Mouse (Mus musculus): ENCODE measurements around the gene Slc28a1.

Gene Slc28a1

DNA sequence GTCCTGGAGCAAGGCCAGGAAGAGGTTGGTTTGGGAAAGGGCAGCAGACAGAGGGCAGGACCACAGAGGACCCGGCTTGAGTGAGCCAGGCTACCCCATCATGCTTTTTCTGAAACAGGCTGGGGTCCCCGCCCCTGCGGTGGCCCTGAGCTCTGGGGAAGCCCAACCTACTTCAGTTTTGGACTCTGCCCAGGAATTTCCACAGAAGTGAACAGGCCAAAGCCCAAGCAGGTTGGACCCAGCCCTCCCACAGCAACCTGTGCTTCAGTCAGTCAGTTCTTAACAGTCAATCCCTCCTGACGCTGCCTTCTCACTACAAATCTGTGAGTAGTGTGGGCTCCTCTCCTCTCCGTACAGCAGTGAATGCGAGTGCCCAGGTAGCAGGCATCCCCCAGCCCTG is at the start of gene Slc28a1:
Gene Slc28a1 (plus strand): TSS at position 245 of the 400 bp plus-strand sequence.
- no peak for DNase-seq (ENCODE audit: low spot score)

DNA sequence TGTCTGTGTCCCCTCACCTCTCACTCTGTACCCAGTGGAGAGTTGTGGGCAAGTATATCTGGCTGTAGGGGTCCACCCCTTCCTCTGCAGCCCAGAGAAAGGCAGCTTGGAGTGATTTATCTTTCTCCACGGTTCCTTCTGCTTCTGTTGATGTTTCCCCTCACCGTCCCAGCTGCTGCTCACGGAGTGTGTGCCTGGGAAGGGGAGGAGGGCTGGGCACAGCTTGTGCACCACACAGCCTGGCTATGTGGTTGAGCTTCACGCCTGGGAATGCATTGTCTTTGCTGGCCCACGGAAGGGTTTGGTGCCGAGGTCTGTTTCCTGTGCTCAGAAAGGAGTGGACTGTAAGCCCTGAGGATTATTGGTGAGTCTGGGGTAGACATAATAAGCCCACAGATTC is 47.9 kb upstream of the Slc28a1 start:
- no peak for DNase-seq (ENCODE audit: low spot score)

DNA sequence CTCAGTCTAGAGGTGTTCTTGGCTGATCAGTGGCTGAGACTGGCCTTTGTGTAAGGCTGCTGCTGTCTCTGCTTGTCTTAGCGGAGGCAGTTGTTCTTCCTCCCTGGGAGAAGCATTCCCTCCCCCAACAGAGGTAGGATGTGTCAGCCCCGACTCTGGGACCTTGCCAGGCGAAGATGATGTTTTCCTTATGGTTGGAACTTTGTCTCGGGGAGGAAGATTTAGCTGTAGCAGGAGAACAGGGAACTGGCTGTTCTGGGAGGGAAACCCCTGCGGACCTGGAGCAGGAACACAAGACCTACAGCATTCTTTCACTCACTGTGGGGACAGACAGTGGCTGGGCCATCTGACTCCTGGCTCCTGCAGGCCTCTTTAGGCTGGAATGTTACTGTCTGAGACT is 42.1 kb upstream of the Slc28a1 start:
- no peak for DNase-seq (ENCODE audit: low spot score)

DNA sequence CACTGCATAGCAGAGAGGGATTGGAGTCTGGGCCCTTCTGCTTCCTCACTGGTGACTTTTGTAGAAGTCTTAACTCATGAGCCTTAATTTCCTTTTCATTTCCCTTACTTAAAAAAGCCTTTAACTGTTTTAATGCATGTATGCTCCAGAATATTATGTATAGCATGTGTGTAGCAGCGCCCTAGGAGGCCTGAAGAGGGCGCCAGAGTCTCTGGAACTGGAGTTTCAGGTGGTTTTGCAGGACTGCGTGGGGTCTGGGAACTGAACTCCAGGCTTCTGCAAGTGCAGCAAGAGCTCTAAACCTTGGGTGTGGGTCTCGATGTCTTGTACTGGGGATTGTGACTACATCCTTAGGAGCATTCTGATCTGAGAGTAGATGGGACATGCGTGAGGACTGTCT is 41.3 kb upstream of the Slc28a1 start:
- DNase-seq (ENCODE audit: low spot score), result no peak

DNA sequence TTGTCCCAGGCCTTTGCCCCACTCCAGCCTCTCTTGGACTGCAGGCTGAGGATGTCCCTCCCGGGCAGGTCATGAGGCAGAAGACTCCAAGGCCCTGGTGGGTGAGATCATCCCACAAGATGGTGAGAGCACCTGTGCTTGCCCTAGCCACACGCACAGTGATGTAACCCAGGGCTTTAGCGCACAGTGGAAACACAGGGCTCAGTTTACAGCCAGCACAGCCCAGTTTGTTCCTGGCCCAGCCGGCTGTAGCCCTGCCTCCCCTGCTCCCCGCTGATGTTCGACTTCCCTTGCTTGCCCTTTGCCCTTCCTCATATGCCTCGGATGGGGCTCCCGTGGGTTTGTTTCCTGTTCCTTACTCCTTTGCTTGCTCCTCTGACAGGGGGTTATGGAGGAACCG is 40.1 kb upstream of the Slc28a1 start:
- DNase-seq (ENCODE audit: low spot score), result no peak

DNA sequence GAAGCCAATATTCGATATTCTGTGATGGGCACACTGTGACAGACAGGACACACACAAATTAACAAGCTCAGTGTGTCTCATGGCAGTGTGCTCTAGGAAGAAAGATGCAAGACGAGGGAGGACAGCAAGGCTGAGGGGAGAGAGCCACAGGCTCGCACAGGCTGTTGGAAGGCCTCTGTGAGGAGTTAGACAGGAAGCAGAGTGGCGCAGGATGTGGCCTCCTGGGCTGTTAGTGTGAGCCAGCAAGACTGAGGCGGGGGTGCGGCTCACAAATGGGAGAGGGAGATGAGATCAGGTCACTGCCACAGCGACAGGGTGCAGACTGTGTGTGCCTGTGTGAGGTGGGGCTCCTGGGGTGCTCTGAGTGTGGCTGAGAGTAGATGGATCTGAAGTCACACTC is 39.3 kb upstream of the Slc28a1 start:
- peak; percentile 12 for DNase-seq (ENCODE audit: low spot score)

DNA sequence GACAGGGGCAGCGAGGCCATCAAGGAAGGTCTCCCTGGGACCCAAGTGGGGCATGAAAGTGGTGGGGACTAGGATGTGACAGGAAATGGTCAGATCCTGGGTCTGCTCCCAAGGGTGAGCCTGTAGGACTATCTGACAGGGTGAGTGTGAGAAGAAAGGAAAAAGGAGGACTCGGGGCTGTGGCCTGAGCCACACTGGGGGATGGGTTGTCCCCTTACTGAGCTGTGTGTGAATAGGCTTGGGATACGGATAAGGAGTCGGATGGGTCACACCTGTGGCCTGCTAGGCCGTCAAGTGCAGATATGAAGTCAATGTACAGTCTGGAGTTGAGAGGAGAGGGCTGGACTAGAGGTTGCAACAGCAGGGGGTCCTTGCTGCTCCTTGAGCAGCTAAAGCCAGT is 38.9 kb upstream of the Slc28a1 start:
- no peak for DNase-seq (ENCODE audit: low spot score)

DNA sequence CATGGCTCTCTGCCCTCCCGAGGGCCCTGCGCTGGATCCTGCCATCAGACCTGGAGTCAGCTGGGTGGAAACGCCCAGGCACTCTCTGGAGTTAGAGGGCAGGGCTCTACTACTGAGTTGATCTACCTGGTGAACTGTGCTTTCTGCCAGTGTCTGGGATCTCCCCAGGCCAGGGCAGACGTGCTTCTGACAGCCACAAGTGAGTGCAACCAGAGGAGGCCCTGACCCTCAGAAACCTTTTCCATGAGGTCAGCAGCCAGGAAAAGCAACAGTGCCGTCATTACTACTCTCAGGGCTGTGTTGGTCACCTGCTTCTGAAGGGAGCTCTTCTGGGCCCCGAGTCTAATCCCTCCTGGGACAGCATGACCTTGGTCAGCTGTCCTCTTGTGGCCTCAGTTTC is 37.6 kb upstream of the Slc28a1 start:
- no peak for DNase-seq (ENCODE audit: low spot score)

DNA sequence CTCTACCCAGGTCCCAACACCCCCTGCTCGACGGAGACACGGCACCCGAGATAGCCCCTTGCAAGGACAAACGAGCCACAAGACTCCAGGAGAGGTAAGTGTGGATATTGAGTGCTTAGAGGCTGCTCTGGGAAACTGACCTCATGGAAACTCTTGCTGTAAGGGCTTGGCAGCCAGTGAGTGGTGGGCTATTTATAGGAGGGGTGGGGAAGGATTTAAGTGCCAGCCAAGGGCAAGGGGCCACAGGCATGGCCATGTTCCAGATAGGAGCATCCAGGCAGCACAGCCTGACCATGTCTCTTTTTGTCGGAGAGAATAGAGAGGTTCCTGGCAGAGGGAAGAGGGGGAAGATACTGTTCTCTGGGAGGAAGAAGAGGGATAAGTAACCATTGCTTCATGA is 35.9 kb upstream of the Slc28a1 start:
- DNase-seq (ENCODE audit: low spot score), result no peak

DNA sequence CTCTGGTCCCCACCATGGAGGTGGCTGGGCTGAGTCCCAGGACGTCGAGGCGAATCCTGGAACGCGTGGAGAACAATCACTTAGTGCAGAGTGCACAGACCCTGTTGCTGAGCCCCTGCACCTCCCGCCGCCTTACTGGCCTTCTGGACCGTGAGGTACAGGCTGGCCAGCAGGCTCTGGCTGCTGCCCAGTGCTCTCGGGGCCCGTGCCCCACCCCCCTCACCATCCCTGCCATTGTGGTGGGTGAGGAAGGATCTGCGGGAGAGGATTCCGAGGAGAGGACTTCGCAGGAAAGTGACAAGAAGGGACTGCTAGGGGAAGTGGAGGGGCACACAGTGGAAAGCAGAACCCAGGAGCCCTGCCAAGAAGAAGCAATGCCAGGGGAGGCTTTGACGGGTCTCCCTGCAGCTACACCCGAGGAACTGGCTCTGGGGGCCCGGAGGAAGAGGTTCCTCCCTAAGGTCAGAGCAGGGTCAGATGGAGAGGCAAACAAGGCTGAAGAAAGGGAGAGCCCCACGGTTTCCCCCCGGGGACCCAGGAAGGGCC is 21.1 kb upstream of the Slc28a1 start:
- no peak for DNase-seq (ENCODE audit: low spot score)

DNA sequence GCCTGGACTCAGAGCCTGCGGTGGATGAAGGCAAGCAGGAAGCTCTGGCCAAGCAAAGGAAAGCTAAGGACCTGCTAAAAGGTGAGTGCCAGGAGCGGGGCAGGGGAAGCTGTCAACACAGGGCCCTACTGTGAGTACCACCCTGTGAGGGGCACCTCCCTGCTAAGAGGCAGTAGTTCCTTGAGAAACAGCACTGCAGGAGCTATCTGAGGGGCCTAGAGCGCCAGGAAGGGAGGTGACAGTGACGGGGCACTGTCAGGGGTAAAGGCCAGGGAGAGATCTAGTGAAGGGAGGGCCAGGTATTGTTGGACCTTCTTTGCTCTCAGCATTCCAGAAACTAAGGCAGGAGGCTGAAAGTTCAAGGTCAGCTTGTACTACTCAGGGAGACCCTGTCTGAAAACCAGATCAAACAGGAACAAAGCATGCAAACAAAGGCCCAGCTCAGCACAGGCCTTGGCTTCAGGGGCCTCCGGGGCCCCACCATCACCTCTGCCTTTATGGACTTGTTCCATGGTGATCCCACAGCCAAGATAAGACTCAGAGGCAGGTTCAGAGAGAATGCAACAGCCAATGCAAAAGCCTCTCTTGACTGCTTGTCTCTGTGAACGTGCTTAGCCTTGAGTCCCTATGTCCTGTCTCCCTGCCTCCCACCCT is 20.4 kb upstream of the Slc28a1 start:
- no peak for DNase-seq (ENCODE audit: low spot score)

DNA sequence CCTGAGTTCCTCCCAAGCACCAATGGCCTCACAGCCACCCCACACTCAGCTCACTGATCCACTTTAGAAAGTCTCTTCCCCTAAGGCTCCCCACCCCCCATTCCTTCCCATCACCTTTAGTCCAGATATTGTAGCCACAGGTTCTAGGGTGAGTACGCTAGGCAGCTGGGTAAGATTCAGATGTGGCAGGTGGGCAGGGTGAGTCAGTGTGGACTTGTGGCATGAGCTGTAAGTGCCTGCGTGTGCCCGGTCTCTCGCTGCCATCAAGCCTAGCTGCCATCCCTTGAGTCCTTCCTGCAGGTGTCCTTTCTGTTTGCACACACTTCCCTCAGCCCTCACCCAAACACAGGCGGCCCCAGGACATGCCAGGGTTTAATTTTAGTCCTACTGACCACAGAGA is 14.3 kb upstream of the Slc28a1 start:
- DNase-seq (ENCODE audit: low spot score), result no peak

DNA sequence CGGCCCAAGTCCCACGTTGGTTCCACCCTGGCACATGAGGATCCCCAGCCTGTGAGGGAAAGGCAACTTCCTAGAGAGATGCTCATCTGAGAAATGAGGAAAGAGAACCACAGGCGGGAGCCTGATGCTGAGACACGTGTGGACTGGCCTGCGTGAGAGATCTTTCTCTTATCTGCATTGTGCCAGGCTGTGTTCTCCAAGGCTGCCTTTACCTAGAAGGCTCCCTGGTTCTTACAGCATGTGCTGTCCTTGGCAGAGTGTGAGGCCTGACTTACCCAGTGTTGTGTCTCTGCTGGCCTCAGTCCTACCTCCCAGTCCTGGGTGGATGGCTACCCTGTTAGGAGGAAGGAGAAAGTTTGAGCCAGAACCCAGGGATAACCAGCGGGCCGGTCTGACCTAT is 11.7 kb upstream of the Slc28a1 start:
- DNase-seq (ENCODE audit: low spot score), result no peak

DNA sequence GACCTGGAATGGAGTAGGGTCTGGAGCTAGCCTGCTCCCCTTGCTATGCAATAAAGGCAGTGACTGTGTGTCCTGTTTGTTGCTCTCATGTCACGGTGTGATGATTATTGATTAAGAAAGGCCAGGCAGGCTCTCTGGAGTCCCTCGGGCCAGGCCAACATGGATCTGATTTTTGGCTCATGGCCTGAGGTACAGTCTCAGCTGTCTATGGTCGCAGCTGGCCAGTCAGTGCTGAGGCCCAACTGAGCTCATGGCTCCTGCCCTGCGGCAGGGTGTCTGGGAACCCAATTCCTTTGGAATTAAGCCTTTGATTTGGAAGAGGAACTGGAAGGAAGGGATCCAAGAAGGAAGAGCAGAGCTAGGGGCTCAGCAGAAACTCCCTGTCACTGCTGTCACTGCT is 9.1 kb upstream of the Slc28a1 start:
- no peak for DNase-seq (ENCODE audit: low spot score)

DNA sequence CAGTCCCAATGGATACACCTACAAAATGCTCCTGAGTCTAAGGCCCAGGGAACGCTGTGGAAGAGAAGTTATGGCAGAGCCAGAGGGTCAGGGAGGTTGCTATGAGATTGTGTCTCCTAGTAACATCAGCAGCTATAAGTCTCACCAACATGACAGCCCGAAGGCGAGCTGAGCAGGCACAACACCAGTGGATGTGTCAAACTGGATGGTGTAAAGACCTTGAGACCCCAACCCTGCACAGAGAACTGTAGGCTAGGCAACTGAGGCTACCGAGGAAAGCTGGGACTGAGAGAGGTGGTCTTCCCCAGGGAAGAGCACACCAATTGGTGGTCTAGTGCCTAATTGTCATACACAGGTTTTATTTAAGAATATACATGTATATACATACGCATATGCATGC is 6.4 kb upstream of the Slc28a1 start:
- no peak for DNase-seq (ENCODE audit: low spot score)

DNA sequence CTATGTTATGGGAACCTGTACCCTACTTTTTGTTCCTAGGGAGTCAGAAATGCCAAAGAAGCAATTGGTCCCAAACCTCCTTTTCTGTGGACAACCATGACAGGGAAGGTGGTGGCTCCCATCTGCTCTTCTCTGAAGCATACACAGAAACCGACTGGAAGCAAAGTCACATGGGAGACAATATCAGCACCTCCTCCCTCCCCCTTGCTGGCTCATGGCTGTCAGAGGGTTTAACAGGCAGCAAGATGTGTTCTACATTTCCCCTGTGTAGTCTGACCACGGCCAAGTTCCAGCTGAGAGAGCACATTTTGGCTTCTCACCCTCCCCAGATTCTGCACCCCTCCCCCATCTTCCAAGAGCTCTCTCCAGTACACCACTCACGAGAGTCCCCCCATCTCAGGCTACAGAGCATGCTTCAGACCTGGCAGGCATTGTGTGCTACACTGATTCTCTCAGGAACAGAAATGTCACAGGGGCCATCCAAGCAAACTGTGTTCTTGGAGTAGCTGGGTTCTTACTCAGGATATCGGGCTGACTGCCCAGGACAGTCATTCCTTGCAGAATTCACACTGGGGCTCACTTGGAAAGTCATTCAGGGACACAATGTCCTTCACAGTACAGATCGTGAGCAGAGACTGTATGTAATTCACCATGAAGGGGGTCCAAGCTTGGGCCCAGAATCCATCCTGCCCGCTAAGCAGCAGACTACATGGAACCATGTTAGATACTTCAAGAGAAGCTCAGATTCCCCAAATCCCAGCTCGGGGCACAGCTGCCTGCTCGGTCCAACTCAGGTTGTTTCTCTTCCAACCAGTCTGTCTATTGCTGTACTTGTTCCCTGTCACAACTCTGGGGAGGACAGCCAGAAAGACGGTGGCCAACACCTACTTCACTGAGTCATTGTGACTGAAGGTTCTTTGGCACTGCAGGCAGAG is 4.6 kb upstream of the Slc28a1 start:
- DNase-seq (ENCODE audit: low spot score), result no peak

DNA sequence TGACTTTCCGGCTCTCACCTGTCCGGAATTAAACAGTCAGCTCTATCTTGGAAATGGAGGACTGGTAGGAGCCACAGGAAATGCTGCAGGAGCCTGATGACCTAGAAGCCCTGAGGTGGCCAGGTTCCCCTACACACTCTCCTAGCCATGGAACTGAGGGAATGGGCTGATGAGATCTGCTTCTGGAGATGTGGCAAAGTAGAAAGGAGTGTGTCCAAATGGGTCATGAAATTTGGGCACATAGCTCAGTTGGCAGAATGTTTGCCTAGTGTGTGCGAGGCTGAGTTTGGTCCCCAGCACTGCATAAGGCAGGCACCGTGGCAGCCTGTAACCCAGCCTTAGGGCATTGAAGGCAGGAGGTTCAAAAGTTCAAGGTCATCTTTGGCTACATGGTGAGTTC is 3.8 kb upstream of the Slc28a1 start:
- DNase-seq (ENCODE audit: low spot score), result no peak

DNA sequence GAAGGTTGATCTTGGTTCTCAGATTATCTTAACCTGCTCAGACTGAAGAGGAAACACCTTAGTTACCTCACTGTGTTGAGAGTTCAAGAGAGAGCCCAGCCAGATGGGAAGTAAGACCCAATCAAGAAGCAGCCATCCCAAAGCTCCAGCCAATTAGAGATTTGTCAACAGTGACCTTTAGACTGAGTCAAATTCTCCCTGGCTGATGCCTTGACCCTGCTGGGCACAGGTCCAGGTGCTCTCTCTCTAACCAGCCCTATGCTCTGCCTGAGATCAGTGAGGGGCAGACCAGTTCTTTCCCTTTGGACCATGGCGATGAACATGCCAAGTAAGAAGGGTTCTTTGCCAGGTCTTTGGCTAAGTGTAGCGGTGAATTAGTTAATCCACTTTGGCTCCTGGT is 2.9 kb upstream of the Slc28a1 start:
- no peak for DNase-seq (ENCODE audit: low spot score)

DNA sequence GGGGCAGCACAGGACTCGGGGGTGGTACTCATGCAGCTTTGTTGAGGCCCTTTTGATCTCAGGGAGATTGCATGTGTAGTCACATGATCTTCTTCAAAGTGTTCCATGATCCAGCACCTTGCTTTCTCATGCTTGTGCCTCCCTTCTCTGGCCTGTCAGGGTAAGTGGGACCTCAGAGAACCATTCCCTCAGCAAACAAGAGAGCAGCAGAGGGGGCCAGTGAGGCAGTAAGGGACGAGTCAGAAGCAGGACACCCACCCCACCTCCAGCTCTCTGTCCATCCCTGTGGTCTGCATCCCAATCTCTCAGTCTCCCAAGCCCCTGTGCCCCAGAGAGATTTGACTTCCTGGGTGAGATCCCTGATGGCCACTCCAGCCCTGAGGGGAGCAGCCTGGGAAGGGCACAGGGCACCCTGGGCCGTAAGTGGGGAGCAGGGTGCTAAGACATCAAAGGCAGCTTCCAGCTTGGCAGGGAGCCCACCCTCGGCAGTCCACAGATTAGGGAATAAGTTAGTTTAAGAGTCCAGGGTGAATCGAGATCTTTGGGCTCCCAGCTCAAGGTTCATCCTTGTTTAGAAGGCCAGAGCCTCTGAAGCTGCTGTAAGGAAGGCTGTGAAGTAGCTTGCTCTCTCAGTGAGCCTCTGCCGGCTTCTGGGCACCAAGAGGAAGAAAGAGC is 1.8 kb upstream of the Slc28a1 start:
- no peak for DNase-seq (ENCODE audit: low spot score)

DNA sequence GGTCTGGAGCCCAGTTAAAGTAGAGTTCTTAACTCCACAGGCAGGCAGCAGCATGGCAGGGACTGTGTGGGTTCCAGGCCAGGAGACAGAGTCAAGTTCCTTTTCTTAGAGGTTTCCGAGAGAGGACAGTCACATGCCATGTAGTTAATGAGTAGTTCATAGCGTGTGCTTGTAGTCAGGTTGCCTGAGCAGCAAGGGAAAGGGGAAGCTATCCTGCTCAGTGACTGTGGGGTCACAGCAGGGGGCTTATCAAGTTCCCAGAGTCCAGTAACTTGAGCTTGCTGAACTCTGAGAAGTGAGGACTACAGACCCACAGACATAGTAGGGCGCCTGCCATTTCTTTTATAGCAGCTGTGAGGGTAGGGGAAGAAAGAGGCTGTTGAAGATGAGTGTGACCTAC is 6.5 kb downstream of the Slc28a1 start:
- no peak for DNase-seq (ENCODE audit: low spot score)

DNA sequence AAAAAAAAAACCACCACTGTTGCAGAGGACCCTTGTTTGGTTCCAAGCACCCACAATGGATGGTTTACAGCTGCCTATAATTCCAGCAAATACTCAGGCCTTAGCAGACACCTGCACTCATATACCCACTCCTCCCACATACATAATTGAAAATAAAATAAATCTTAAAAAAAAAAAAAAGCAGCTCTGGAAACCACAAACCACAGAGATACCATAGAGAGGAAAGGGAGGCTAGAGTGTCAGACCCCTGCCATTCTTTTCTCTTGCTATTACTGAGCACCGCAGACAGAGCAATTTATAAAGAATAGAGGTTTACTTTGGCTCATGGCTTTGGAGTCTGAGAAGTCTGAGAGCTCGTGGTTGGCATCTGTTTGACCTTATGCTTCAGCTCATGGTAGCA is 8.2 kb downstream of the Slc28a1 start:
- no peak for DNase-seq (ENCODE audit: low spot score)

DNA sequence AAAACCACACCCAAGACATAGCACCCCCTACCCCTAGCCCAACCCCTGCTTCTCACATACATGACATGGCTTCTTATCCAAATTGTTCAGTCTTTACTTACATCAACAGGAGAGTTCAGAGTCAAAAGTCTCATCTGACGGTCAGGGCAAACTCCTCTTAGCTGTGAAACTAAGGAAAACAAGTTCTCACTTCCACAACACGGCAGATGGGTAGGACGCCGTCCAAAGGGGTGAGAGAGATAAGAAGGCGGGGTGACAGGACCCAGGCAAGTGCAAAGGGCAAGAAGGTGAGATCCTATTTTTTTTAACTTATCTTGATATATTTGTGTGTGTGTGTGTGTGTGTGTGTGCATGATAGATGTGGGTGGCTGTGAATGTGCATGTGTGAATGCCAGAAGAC is 9.0 kb downstream of the Slc28a1 start:
- DNase-seq (ENCODE audit: low spot score), result no peak

DNA sequence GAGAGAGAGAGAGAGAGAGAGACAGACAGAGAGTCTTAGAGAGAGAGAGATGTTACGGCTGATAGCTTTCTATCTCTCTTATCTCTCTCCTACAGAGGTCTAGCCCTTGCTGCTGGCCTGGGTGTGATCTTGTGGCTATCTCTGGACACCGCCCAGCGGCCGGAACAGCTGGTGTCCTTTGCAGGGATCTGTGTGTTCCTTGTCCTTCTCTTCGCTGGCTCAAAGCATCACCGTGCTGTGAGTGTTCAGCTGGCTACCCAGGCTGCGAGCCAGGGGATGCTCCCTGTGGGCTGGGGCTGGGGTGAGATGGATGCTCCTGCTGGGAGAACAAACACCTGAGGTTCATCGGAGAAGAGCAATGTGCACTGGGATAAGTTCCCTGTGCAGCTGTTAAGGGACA is 10.2 kb downstream of the Slc28a1 start:
- DNase-seq (ENCODE audit: low spot score), result peak; percentile 34

Data from spleen, adult 12 weeks (tissue).